Mouse (Mus musculus) stomach, embryonic 14.5 days (tissue): ENCODE measurements around the gene Kctd5. TPM values are rescaled to one million over a fixed set of nuclear protein-coding genes. Genes with fewer than 3 reads are reported as not detected.

Experiments
- microRNA-seq: library from miRNA; unstranded; fragments of <30 nt; microRNA quantifications from one replicate; pipeline ENCODE4, GENCODE M21; 2016
- polyA plus RNA-seq: library from polyadenylated mRNA; unstranded; fragments of >200 nt; fragmentation: Nextera tagmentation; extraction: Ambion mirVana; gene quantifications from 2 replicates; pipeline ENCODE4 v1.2.1, GENCODE M21; 2014

Gene Kctd5
- polyA plus RNA-seq, 1 experiment from 2014 or later, result 61.0 TPM

Small RNAs within 50 kb of the gene (microRNA-seq; reads per million reads assigned to microRNA genes)
- not detected for gene Gm27700

Other genes with a start within 250 kb of the Kctd5 start
- gene Elob, start 244.3 kb downstream of the Kctd5 start, polyA plus RNA-seq, result 1,042 and 1,209 TPM in 2 replicates
- not detected in 2 replicates for gene Prss33, start 237.4 kb downstream of the Kctd5 start, polyA plus RNA-seq
- 1.1 and 1.6 TPM in 2 replicates for gene Prss32, start 229.6 kb downstream of the Kctd5 start, polyA plus RNA-seq
- gene Prss41, start 229.3 kb downstream of the Kctd5 start, polyA plus RNA-seq, result 1.1 and 2.3 TPM in 2 replicates
- gene Prss21, start 205.4 kb downstream of the Kctd5 start, polyA plus RNA-seq, result not detected in 2 replicates
- not detected in 2 replicates for gene Dcpp1, start 192.6 kb downstream of the Kctd5 start, polyA plus RNA-seq
- gene Dcpp2, start 192.6 kb downstream of the Kctd5 start, polyA plus RNA-seq, result not detected in 2 replicates
- not detected in 2 replicates for gene Dcpp3, start 156.0 kb downstream of the Kctd5 start, polyA plus RNA-seq
- not detected in 2 replicates for gene Sbp, start 131.8 kb downstream of the Kctd5 start, polyA plus RNA-seq
- gene Sbpl, start 118.2 kb downstream of the Kctd5 start, polyA plus RNA-seq, result not detected in 2 replicates
- not detected in 2 replicates for gene Prss30, start 92.9 kb downstream of the Kctd5 start, polyA plus RNA-seq
- 1.9 and 3.1 TPM in 2 replicates for gene Prss22, start 75.4 kb downstream of the Kctd5 start, polyA plus RNA-seq
- 0.20 and 0.46 TPM in 2 replicates for gene Prss27, start 35.3 kb downstream of the Kctd5 start, polyA plus RNA-seq
- 43.9 and 44.3 TPM in 2 replicates for gene Pdpk1, start 77.4 kb upstream of the Kctd5 start, polyA plus RNA-seq
- 28.2 and 29.7 TPM in 2 replicates for gene Amdhd2, start 90.3 kb upstream of the Kctd5 start, polyA plus RNA-seq
- gene Atp6v0c, start 96.2 kb upstream of the Kctd5 start, polyA plus RNA-seq, result 506 and 549 TPM in 2 replicates
- 6.3 and 8.3 TPM in 2 replicates for gene Tbc1d24, start 132.1 kb upstream of the Kctd5 start, polyA plus RNA-seq
- 10.2 and 10.4 TPM in 2 replicates for gene Ntn3, start 136.0 kb upstream of the Kctd5 start, polyA plus RNA-seq
- gene Tedc2, start 147.4 kb upstream of the Kctd5 start, polyA plus RNA-seq, result 11.9 and 12.3 TPM in 2 replicates
- 57.6 and 67.1 TPM in 2 replicates for gene Ccnf, start 178.0 kb upstream of the Kctd5 start, polyA plus RNA-seq